Mouse (Mus musculus) hematopoietic multipotent progenitor cell, adult 10-12 weeks (in vitro differentiated cells): ENCODE measurements around the gene Csnk2a2. TPM values are rescaled to one million over a fixed set of nuclear protein-coding genes. Genes with fewer than 3 reads are reported as not detected.

Experiments used
- polyA plus RNA-seq: library from polyadenylated mRNA; stranded (reverse); fragments of >175 nt; gene quantifications from 2 replicates; pipeline ENCODE4 v1.2.3, GENCODE M21; 2012; ENCODE audit warnings: low replicate concordance

The Csnk2a2 gene
- 7.8 and 25.5 TPM in 2 replicates for polyA plus RNA-seq

DNA sequence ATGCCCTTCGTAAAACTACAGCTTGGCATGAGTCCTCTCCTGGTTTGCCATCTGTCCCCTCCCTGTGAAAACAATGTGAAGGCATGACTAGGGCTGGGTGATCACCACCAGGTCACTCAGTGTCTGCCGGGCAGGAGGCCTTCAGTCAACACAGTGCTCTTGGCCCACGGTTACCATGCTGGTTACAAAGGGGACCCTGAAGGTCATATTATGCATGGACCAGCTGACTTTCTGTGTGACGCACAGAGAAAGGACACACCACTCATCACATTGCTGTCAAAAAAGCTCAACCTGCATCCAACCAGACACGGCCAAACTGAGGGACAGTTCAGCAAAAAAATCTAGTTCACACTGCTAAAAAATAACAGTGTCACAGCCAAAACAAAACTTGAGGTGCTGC is at the start of gene Csnk2a2:
Csnk2a2 (minus strand) TSS at position 34 of the 400 bp plus-strand sequence.

DNA sequence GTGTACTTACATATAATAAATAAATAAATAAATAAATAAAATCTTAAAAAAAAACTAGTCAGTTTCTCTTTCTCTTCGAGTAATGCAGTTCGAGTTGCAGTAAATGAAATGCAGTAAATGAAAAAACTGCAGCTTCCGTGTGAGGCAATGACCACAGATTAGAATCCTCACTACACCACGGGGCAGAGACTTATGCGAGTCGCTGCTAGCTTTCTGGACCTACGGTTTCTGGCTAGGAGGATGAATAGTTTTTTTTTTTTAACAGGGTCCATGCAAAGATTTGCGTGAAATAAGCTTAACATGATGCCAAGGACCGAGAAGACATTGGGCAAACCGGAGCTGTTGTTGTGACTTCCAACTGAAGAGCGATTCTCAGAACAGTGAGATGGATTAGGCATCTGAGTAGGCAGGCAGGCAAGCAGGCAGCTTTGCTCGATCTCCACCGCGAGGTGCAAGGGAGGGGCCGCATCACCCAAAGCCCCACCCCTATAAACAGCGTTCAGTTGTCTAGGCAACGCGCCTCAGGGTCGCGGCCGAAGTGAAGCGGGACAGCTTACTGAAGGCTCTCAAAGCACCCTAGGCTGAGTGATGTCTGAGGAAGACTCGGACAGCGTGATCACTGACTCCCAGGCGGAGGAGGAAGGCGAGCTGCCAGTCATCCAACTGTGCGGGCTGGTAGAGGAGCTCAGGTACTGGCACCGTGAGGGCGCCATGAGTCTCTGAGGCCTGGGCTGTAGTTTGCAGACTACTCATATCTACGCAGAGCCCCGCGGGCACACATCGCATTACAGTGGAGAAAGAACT is 43.9 kb upstream of the Csnk2a2 start, which contains the start of gene Ccdc113:
Ccdc113 (plus strand) TSS at position 502 of the 804 bp plus-strand sequence.

DNA sequence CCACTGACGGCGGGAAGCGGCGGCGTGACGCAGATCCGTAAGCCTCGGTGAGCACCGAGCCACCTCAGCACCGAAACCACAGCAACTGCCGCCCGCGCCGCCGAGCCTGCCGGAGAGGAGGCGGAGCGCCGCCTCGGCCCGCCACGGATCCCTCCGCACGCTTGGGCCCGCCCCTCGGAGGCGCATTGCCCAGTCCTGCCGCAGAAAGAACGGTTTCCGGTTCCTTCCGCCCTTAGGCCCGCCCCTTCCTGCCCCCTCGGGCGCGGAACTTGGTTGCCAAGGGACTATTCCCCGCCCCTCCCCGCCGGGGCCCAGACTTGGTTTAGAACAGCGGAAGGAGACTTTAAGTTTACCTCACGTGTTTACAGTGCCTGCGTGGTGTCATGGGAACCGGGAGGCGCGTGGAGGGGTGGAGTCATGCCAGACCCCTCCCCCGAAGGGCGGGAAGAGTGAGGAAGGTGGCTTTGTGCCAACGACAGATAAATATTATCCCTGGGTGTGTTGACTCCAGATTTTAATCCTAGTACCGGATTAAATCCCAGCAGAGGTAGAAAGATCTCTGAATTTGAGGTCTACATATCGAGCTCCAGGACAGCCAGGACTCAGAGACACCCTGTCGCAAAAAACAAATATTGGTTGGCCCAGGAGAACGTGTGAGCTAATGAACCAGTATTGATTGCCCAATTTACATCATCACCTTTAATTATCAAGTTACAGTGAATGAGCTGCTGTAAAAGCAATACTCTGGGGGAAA is 55.0 kb downstream of the Csnk2a2 start, which contains the start of gene Cfap20:
Cfap20 (minus strand) TSS at position 184 of the 754 bp plus-strand sequence.

Other genes with a start within 250 kb of the Csnk2a2 start
- gene Cngb1, start 183.5 kb downstream of the Csnk2a2 start, polyA plus RNA-seq: 0.23 and 0.76 TPM in 2 replicates
- gene Tepp, start 179.5 kb downstream of the Csnk2a2 start, polyA plus RNA-seq: not detected in 2 replicates
- gene Zfp319, start 158.1 kb downstream of the Csnk2a2 start, polyA plus RNA-seq: 13.0 and 17.8 TPM in 2 replicates
- 20.3 and 25.0 TPM in 2 replicates for gene Usb1, start 157.8 kb downstream of the Csnk2a2 start, polyA plus RNA-seq
- 0.40 and 0.63 TPM in 2 replicates for gene Mmp15, start 137.8 kb downstream of the Csnk2a2 start, polyA plus RNA-seq
- 13.2 and 31.0 TPM in 2 replicates for gene Cfap20, start 55.2 kb downstream of the Csnk2a2 start, polyA plus RNA-seq
- not detected in 2 replicates for gene Ccdc113, start 44.0 kb upstream of the Csnk2a2 start, polyA plus RNA-seq
- gene Prss54, start 86.3 kb upstream of the Csnk2a2 start, polyA plus RNA-seq: not detected in 2 replicates
- gene Gins3, start 143.4 kb upstream of the Csnk2a2 start, polyA plus RNA-seq: 4.1 and 10.8 TPM in 2 replicates
- gene Ndrg4, start 186.9 kb upstream of the Csnk2a2 start, polyA plus RNA-seq: 0.18 and 0.61 TPM in 2 replicates
- gene Setd6, start 225.8 kb upstream of the Csnk2a2 start, polyA plus RNA-seq: 7.2 and 12.3 TPM in 2 replicates